Mouse (Mus musculus): ENCODE data around the gene Ebf1. TPM values are rescaled to one million over a fixed set of nuclear protein-coding genes. Genes with fewer than 3 reads are reported as not detected.

Ebf1 gene
- total RNA-seq, 2 experiments from 2014 or later: 3.7 to 5.2 TPM

DNA sequence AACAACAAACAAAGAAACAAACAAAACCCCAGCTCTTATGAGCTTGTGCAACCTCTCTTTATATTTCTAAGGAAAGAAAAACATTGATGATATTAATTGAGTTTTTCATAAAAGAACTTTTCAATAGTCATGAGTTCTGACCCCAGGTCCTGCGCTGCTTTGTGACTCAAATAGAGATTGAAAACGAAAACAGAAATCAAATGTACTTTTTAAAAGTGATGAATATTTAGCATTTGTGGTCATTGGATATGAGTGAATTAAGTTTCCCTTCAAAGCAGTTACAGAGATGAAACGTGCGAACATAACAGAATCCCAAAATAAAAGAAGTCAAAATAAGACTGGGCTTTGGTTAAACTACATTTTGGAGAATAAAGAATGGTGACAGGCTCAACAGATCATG lies 271.3 kb downstream of the Ebf1 start:
- no peak for DNase-seq (ENCODE audit: low spot score in 2 of 2)

DNA sequence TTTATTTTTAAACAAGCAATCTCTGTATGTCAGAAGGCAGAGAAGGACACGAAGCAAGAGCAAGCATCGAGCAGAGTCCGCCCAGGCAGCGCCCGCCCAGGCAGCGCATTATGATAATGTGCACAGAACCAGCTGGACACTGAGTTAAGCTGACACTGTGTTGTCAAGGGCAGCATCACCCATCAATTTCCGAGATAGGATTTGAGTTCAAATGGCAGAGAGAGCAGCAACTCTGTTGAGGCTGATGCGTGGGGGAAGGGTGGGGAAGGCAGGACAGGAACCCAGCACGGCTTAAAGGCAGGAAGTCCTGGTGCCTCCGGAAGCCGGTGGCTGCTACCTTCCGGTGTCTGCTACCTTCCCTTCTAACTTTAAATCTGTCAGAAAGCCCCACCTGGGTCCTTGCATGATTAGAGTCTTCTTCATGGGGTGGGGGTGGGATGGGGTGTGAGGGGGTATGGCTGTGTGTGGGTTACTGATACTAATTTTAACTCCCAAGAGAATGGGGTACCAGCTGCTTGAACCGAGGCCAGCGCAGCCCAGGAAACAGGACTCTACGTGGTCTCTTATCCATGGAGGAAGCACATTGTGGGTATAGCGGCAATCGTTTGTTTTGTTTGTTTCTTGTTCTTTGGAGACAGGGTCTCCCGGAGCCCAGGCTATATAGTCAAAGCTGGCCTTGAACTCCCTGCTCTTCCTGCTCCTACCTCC lies 275.9 kb downstream of the Ebf1 start:
- no peak for DNase-seq (ENCODE audit: low spot score in 2 of 2)

DNA sequence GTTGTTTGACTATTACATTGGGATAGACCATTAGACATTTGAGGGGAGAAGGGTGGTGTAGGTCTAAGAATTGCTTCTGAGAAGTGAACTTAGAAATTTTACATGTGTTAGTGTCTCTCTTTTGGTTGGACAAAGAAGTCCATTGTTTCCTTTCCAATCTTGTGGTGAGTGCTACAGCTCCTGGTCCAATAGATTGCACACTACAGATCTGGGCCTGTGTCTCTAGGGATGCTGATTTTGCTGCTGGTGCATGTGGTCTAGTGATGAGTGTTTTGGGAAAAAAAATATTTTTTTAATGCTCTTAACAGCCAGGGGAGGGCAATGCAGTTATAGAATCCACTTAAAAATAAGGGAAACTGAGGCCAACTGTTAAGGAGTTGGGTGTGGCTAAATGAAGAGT lies 276.9 kb downstream of the Ebf1 start:
- no peak for DNase-seq (ENCODE audit: low spot score in 2 of 2)

DNA sequence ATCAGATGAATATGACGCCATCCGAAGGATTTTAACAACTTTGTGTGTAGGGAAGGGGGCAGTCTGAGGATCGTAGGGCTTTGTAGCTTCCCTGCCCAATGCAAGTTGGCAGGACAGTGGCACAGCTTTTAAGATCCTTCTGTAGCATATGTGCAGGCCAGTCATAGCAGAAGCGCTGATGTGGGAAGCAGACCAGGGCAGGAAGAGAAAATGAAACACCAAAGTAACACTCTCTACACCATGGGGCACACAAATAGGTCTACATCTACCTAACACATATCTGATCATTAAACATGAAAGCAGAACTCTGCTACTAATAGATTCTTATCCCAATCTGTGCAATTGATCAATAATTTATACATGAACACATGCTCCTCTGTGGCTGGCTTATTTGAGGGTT lies 277.7 kb downstream of the Ebf1 start:
- DNase-seq (ENCODE audit: low spot score in 2 of 2): no peak

DNA sequence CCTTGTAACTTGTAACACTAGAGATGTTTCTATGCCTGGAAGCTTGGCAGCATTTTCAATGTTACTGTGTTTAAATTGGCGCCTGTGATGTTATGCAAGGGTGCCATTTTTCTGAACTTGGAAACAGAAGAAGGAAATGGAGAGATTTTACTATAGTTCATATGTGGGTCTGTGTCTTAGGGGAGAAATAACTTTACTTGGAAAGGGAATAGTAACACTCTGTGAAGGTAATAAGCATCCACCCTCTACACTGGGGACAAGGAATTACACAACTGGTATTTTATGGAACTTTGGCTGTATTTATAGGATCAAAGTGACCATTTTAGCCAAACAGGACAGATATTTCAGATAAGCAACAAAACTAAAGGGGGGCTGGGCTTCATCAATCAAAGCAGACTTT lies 278.8 kb downstream of the Ebf1 start:
- no peak for DNase-seq (ENCODE audit: low spot score in 2 of 2)

DNA sequence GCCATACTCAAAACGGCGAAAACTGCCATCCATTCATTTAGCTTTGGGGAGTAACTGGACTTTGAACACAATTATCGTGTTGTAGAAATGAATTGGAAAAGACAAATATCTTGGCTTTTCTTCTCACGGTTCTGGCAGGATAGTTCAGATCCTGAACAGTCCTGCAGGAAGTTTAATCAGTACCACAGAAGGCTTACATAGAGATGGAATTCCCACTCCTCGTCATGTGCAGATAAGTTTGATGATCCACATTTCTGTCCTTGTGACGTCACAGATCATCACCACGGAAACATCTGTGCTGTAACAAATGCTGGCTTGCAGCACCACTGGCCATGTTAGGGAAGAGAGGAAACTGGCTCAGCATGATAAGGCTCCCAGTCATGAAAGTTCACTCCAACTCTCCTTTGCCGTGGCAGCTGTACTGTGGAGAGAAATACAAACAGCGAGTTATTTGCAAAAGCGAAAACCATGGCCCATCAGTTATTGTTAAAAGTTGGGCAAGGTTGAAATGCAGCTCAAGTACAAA lies 280.1 kb downstream of the Ebf1 start:
- no peak for DNase-seq (ENCODE audit: low spot score in 2 of 2)

DNA sequence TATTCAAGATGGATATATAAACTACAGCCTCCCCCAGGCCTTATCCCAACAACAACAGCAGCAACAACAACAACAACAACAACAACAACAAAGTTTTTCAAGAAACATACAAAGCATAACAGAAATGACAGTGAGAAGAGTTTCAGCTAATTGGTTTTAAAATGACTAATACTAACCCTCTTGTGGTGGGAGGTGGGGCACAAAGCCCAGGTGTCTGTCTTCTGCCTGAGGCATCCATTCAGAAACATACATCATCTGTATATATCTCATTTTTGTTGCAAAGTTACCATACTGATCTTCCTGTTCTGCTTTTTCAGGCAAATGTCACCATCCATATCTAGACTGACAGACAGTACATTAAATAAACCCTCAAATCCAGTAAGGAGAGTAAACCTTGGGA lies 282.4 kb downstream of the Ebf1 start:
- no peak for DNase-seq (ENCODE audit: low spot score in 2 of 2)

DNA sequence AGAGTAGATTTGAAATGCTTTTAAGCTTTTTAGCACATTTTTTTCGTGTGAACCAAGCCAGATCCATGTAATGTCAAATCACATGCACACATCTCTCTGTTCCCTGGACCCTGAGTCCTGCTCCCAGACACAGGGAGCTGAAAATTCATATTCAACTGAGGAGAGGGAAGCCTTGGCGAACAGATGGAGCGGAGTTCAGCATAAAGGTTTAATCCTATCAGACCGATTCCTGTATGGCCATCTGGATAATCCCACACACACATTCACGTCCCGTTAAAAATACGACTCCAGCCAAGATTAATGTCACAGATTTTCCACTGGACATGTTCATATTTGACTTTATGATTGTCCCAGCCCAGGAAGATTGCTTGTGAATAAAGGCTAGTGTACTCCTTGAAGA lies 282.8 kb downstream of the Ebf1 start:
- no peak for DNase-seq (ENCODE audit: low spot score in 2 of 2)

DNA sequence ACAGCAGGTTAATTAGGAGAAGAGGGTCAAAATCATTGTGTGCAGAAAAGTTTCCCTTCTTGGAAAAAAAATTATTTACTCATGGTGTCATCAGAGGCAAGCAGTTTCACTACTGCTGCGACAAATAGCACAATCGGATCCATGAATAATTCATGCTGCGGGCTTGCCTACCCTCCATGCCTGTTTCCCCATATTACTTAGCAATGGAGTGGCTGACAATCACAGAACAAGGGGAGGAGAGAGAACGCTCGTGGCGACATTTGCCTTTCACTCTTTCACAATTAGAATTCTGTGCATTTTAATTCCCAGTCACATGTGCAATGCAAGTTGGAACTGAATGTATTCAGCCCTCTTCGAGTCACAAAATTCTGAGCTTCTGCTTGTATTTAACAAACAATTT lies 283.4 kb downstream of the Ebf1 start:
- DNase-seq (ENCODE audit: low spot score in 2 of 2): no peak

DNA sequence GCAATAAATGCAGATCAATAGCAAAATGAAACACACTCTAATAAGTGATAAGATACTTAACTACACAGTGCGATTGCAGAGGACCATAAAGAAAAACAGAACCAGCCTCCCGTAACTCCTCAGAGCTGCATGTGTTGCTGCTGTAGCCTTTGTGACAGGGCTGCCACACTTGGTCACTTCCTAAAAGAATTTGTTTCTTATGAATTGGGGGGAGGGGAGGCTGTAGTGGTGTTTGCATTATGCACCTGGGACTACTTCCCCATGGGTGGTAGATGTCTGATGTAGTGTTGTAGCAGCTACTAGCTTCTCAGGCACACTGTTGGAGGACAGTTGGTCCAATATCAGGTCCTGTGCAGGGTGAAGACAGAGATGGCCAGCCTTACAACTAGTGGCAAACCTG lies 284.6 kb downstream of the Ebf1 start:
- no peak for DNase-seq (ENCODE audit: low spot score in 2 of 2)

DNA sequence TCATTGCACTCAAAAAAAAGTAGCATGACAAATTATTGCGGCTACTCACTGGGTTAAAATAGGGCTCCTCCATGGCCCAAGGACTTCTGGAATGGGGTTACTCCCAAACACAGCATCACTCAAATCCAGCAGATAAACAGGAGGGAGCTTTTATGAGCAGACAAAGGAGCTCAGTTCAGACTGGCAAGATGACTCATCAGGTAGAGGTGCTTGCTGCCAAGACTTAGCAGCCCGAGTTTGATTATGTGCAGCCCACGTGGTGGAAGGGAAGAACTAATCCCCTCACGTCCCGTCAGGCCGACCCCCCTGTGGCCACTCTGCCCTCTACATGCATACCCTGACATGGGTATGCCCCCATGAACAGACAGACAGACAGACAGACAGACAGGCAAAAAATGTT lies 285.0 kb downstream of the Ebf1 start:
- no peak for DNase-seq (ENCODE audit: low spot score in 2 of 2)

DNA sequence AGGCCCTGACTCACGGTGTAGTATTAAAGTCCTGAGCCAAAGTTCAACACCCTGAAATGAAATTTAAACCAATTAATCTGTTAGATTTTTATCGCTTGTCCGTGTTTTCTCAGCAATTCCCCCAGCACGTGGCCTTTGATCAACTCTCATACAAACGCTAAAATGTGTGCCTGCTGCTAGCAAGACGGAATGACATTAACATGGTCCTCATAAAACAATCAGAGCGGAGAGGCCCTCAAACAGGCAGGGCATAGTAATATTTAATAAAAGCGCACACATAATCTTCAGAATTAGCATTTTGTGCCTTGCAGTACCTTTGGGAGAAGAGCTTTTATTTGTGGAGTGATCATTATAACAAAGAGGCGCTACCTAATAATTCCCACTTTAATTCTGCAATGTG lies 287.0 kb downstream of the Ebf1 start:
- no peak for DNase-seq (ENCODE audit: low spot score in 2 of 2)

DNA sequence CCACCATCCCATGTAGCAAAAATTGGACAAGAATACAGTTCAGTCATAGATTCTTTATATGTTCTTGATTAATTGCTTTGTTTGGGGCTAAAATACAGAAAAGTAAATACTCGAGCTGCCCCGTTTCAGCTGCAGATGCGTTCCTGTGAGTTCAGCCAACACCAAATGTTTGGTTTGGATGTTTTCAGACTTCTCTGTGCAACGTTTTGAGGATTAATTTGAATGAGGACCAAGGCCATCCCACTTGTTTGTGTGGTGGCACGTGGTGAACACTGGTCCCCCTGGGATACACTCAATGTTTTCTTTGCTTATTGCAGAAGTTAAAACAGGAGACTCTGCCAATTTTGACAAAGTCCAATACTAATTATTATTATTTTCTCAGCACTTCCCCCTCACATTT lies 289.3 kb downstream of the Ebf1 start:
- no peak for DNase-seq (ENCODE audit: low spot score in 2 of 2)

DNA sequence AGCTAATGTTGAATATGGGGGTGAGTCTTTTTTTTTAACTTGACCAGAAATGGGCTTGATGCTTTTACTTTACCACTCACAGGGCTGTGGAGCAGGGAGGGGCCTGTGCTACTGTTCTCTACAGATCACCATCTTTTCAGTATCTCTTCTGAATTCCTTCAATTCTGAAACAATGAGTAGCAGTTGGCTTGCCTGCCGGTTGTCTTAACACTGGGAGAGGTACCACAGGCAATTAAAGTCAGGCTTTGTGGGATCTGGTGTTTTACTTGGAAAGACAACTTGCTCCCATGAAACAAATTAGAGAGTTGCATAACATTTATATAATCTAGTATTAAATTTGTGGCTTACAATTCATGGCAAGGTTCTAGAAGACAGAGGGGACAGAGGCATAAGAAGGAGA lies 294.6 kb downstream of the Ebf1 start:
- no peak for DNase-seq (ENCODE audit: low spot score in 2 of 2)

DNA sequence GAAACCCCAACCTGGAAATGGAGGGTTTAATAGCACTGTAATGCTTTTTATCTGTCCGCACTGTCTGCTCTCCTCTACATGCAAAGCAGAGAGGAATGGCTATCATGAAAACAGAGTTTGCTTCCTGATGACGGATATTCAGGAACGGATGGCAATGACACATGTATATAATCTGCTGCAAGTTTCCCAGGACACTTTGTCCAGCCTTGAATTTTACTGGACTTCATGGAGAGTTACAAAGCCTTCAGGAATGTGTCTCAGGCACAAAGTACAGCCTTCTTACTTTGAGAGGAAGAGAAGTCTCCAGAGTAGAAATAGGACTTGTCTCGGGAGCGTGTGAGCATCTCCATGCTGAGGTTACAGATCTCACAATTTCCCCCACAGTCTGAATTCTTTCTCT lies 296.7 kb downstream of the Ebf1 start:
- DNase-seq (ENCODE audit: low spot score in 2 of 2): no peak

DNA sequence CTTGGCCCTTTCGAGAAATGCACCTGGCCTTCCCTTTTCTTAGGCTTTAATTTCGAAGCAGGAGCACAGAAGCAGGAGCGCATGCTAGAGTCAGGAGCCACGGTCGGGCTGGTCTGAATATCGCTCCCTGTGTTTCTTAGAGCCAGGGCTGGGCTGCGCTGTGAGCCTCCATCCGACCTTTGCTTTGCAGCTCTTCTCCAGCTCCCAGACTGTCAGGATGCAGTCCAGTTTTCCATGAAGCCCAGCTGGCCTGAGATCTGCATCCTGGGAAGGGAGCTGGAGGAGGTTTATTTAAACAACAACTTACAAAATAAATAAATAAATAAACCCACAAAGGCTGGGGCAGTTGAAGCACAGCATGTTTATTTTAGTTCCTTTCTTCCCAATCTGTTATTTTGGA lies 299.9 kb downstream of the Ebf1 start:
- no peak for DNase-seq (ENCODE audit: low spot score in 2 of 2)

DNA sequence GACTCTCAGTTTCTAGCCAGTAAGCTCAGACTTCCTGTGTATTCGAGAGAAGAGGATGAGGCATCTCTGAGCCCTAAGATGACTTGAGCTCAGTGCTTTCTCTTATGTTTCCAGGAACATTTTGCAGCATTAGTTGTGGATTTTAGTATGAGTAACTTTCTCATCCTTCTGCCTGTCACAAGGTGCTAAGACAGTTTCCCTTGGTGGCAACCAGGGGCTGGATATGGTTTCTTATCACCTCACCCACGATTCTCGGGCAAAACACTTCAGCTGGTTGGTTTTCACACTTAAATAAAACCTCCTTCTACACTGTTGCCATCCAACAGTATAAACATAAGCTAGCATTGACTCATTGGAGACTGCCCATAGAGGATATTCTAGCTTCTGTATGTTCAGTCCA lies 306.0 kb downstream of the Ebf1 start:
- no peak for DNase-seq (ENCODE audit: low spot score in 2 of 2)

DNA sequence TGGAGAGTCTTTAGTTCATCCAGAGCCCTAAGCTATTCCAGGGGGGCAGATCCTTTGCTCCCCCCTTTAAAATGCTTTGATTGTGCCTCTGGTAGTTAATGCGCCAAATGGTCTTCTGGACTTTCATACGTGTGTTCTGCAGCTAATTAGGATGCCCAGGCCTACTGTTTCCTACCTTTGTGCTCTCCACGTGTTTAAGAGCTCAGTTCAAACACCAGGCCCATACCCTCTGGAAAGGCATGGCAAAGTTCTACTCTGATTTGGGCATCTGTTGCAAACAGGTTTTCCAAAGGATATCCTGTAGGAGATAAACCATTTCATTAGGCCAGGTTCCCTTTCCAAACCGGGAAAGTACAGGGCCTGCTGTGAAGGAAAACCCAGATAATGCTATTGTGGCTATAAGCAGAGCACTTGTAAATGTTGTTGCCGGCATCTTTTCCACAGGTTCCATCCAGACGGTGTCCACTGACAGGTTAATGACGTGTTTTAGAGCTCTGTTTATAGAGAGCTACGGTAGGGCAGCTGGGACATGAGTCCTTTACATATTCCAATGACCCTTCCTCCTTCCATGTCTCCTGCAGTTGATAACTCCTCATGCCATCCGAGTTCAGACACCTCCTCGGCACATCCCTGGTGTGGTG lies 306.9 kb downstream of the Ebf1 start:
- DNase-seq (ENCODE audit: low spot score in 2 of 2): no peak

DNA sequence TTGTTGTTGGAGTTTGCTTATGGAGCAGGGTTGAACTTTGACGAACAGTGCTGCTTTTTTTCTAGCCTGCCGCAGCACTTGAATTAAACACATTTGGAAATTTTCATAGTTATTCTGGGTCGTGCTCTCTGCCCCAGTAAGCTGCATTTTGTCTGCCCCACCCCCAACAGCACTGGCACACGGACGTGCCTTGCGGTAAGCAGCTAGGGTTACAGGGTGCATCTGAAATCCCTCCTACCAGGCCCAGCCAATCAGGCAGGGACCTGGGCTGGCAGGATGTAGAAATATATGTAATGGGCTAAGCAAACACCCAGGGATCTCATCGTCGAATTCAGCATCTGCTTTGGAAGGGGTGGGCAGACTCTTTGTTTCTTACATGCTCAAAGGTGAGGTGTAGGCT lies 307.8 kb downstream of the Ebf1 start:
- no peak for DNase-seq (ENCODE audit: low spot score in 2 of 2)

DNA sequence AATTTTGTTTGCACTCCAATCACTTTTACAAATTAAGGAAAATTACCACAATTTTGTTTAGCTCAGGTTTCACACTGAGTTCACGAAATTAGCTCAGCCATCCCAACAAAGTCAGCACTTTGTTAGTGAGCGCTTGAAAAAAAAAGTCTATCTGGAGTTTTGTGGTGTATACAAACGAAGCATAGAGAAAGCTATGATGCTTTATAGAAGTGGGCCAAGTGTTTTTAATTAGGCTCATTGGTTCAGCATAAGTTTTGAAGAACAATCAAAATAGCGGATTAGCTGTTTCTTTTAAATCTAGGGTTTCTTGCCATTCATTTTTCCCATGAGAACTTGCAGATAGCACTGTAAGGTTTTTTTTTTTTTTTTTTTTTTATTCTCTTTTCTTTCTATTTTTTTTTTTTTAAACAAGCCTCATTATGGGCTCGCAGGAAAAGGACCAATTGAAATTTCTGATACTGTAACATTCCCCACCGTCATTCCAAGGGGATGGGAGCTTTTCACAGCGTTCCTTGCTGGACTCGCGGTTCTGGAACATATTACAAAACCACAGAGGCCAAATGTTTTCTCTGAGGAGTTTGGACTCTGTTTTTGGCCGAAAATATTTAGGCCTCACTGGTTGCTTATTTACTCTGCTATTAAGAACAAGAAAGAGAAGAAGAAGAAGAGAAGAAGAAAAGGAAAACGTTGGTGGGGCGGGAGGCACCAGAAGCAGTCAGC lies 308.8 kb downstream of the Ebf1 start:
- no peak for DNase-seq (ENCODE audit: low spot score in 2 of 2)

DNA sequence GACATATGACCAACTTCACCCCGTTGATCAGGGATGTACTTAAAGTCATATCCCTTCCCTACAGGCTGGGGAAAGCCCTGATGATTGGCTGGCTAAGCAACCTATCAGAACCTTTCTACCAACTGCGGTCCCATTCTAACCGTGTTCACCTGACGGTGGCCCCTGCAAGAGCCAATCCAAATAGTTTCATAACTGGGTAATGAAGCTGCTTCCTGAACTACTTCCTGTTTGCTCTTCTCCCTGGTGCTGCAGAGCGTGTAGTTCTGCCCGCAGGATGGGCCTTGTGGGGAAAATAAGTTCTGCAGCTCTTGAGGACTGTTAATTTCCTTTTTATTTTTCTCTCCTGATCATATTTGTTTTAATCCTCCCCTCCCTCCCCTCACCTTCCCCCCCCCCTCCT lies 311.3 kb downstream of the Ebf1 start:
- no peak for DNase-seq (ENCODE audit: low spot score in 2 of 2)

DNA sequence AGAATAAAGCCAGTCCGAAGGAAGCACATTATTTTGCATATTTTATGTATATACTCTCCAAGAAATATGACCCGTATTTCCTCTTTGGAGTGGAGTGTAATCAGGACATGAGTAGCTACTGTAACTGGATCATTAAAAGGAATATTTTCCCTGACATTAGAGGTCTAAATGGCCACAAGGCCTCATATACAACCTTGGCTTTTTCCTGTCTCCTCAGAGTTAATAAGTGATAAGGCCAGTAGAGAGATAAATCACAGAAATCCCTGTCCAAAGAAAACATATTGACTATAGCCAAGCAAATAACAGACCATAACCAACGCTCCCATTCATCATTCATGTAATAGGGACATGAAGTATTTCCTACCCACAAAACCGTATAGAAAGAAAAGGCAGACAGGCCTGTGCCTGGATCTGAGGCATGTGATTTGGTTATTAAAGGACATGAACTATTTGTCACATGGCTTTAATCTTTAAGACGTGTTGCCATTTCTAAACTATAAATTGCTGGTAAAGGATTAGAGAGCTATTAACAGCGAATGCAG lies 315.9 kb downstream of the Ebf1 start:
- DNase-seq (ENCODE audit: low spot score in 2 of 2): no peak

Measured in layer of hippocampus, postnatal 10 days (tissue).